Mouse (Mus musculus) midbrain, embryonic 15.5 days (tissue): ENCODE results near the gene Tmem132c. TPM values are rescaled to one million over a fixed set of nuclear protein-coding genes. Genes with fewer than 3 reads are reported as not detected.

Source experiments
- ATAC-seq: fragments of 200-750 bp; cut with Nextera tagmentation; replicated peaks from 2 replicates; pipeline ENCODE4 v1.8.0; 2017; ENCODE audit warnings: moderate TSS enrichment
- H3K27ac ChIP-seq: fragments of 300-500 bp; sonication (generic); 2 replicates; pipeline ENCODE4 v1.5.1; 2015; ENCODE audit warnings: mild to moderate bottlenecking, inconsistent platforms
- H3K27me3 ChIP-seq: fragments of 300-500 bp; sonication (generic); replicated peaks from 2 replicates; pipeline ENCODE4 v1.6.1; 2015; ENCODE audit warnings: inconsistent platforms
- H3K36me3 ChIP-seq: fragments of 300-500 bp; sonication (generic); replicated peaks from 2 replicates; pipeline ENCODE4 v1.6.1; 2015; ENCODE audit warnings: inconsistent platforms
- H3K4me1 ChIP-seq: fragments of 300-500 bp; sonication (generic); 2 replicates; pipeline ENCODE4 v1.6.1; 2015; ENCODE audit warnings: inconsistent platforms
- H3K4me2 ChIP-seq: fragments of 300-500 bp; sonication (generic); 2 replicates; pipeline ENCODE4 v1.6.1; 2015; ENCODE audit warnings: inconsistent platforms, mild to moderate bottlenecking, moderate library complexity
- H3K4me3 ChIP-seq: fragments of 300-500 bp; sonication (generic); 2 replicates; pipeline ENCODE4 v1.5.1; 2015; ENCODE audit warnings: mild to moderate bottlenecking, inconsistent platforms
- H3K9ac ChIP-seq: fragments of 300-500 bp; sonication (generic); 2 replicates; pipeline ENCODE4 v1.6.1; 2015; ENCODE audit warnings: mild to moderate bottlenecking, inconsistent platforms
- H3K9me3 ChIP-seq: fragments of 300-500 bp; sonication (generic); 2 replicates; pipeline ENCODE4 v1.6.1; 2016; ENCODE audit warnings: inconsistent platforms
- WGBS: fragments of 180-500 bp; shearing (Covaris S2); methylation state at CpG from one replicate; pipeline ENCODE4 v1.1.7; 2015; ENCODE audit warnings: mixed read lengths; 5-methylcytosine and 5-hydroxymethylcytosine counted together
- polyA plus RNA-seq: library from polyadenylated mRNA; unstranded; fragments of >200 nt; fragmentation: Nextera tagmentation; extraction: Ambion mirVana; gene quantifications from 2 replicates; pipeline ENCODE4 v1.2.1, GENCODE M21; 2015

The Tmem132c gene
- polyA plus RNA-seq, 1 experiment from 2014 or later: 11.5 TPM

DNA sequence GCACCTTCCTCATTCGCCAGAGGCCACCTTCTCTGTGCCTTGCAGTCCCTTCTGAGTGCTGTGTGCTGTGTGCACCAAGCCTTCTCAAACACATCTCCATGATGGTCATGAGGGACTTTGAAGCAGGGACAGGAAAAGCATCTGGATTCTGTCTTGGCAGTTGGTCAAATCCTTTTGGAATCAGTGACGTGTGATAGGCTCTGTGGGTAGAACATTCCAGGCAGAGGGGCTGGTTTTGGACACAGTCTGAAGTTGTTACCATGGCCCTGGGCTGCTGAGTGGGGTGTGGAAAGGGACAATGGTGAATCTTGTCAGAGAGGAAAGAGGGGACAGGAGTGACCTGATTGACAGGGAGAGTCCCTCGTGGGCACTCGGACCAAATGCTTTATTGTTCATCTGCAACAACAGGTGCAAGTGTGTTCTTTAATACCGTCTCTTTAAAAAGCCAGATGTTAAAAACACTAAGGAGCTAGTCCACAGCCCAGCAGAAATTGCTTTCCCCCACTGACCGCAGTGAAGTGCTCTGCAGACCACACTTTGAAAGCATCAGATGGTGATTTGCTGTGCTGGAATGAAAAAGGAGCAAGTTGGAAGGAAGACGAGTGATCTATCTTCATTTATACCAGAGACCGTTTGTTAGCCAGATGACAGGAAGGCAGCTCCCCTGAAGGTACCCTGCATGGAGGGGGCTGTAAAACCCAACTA, 242.5 kb downstream of the Tmem132c start:
- no peaks in the 10 kb centered on the region for H3K9me3 ChIP-seq
- H3K27ac ChIP-seq: no peak overlapping the region
- H3K36me3 ChIP-seq: no peaks in the 10 kb centered on the region
- 36% methylated on average over 8 of the region's 8 CpGs for WGBS
- H3K4me3 ChIP-seq: no peak overlapping the region
- H3K4me2 ChIP-seq: no peak overlapping the region
- peaks cover 18% of the 10 kb centered on the region for H3K4me1 ChIP-seq
- no peak for ATAC-seq
- 0 out of 2 replicates have a peak, but pooled peaks cover 2% of the 10 kb centered on the region for H3K27me3 ChIP-seq
- H3K9ac ChIP-seq: no peak overlapping the region

GRCm38 (mm10) chr5:127484813-127485486, 243.3 kb downstream of the Tmem132c start:
- no peak overlapping the region for H3K9ac ChIP-seq
- H3K4me1 ChIP-seq: peaks cover 18% of the 10 kb centered on the region
- no peaks in the 10 kb centered on the region for H3K27me3 ChIP-seq
- H3K4me3 ChIP-seq: no peak overlapping the region
- ATAC-seq: no peak
- WGBS: 33% methylated on average over 13 of the region's 13 CpGs
- no peaks in the 10 kb centered on the region for H3K36me3 ChIP-seq
- H3K27ac ChIP-seq: peak overlapping the region; percentile 29; the same call in 1 of the 2 replicates
- H3K4me2 ChIP-seq: no peak overlapping the region
- no peaks in the 10 kb centered on the region for H3K9me3 ChIP-seq

DNA sequence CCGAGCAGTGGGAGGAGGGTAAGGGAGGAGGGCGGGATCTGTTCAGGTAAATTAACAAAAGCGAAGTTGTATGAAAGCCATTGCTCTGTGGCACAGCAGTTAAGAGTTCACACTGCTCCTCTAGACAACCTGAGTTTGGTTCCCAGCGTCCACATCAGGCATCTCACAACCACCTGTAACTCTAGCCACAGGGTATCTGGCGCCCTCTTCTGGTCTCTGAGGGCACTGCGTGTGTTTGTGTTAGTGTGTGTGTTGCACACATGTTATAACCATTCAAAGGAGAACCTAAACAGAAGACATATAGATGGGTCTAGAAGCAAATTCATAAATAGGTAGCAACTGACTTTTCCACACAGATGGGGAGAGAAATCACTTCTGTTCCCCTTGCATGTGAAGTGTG, 245.6 kb downstream of the Tmem132c start:
- peaks cover 18% of the 10 kb centered on the region for H3K4me1 ChIP-seq
- 80% methylated on average over 6 of the region's 6 CpGs for WGBS

DNA sequence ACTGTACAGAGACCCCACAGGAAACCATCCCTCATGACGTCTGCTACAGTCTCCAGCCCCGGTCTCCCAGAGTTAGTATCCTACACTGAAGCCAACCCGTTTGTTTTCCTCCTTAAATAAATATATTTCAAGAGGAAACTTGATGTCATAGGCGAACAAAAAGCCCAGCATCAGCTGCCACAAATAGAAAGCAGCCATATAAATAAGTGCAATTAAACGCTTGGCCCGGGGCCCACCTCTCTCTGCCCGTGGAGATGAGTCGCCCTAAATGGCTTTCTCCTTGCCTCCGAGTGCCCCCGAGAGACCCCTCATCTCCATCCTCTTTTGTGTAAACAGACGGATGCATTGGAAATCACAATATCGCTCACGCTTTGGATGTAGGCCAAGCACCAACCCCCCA, 247.1 kb downstream of the Tmem132c start:
- Histone ChIP-seq H3K4me2 (no peak overlapping the region), H3K9me3 (no peaks in the 10 kb centered on the region), H3K27ac (no peak overlapping the region), H3K4me3 (no peak overlapping the region), H3K9ac (no peak overlapping the region), H3K36me3 (no peaks in the 10 kb centered on the region), H3K27me3 (no peaks in the 10 kb centered on the region), H3K4me1 (peaks cover 18% of the 10 kb centered on the region)
- 74% methylated on average over 13 of the region's 13 CpGs for WGBS
- ATAC-seq: no peak

More for the DNA sequence above, 245.6 kb downstream of the Tmem132c start:
- Histone ChIP-seq H3K36me3 (no peaks in the 10 kb centered on the region), H3K9ac (no peak overlapping the region), H3K27me3 (no peaks in the 10 kb centered on the region), H3K4me3 (no peak overlapping the region), H3K9me3 (no peaks in the 10 kb centered on the region), H3K4me2 (no peak overlapping the region), H3K27ac (no peak overlapping the region)
- no peak for ATAC-seq

DNA sequence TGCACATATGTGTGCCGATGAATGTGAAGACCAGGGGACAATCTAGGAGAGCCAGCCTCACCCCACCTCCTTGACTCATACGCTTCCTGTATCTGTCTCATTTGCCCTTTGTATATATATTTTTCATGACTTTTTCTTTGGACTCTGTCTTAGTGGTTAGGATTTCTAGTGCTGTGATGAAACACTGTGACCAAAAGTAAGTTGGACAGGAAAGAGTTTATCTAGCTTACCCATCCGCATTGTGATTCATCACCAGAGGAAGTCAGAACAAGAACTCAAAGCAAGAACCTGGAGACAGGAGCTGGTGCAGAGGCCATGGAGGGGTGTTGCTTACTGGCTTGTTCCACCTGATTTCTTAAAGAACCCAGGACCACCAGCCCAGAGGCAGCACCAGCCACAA, 250.1 kb downstream of the Tmem132c start:
- H3K4me1 ChIP-seq: peaks cover 2% of the 10 kb centered on the region
- 0 out of 2 replicates have a peak overlapping the region, but pooled peaks have one; percentile 21 for H3K27ac ChIP-seq
- no peak overlapping the region for H3K4me2 ChIP-seq
- H3K4me3 ChIP-seq: no peak overlapping the region
- no peaks in the 10 kb centered on the region for H3K27me3 ChIP-seq
- no peak for ATAC-seq
- no peaks in the 10 kb centered on the region for H3K9me3 ChIP-seq
- H3K9ac ChIP-seq: no peak overlapping the region
- 90% methylated on average over 3 of the region's 3 CpGs for WGBS
- no peaks in the 10 kb centered on the region for H3K36me3 ChIP-seq

DNA sequence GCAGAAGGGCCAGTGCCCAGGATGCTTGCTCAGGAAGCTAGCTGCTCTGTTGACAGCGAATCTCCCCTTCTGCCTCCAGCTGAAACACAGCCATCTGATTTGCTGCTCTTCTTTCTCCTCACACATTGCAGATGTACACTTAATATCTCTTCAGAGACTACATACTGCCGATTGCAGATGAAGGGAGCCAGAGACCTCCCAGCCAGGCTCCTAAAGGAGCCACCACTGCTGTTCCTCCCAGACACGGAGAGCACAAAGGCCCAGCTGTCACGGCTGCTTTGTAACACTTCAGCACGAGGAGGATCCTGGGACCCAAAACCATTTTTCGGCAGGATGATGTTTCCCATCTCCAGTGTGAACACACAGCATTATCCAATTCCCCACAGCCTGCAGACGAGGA, 255.3 kb downstream of the Tmem132c start:
- Histone ChIP-seq H3K27ac (peak overlapping the region; percentile 0; the same call in 1 of the 2 replicates), H3K9ac (no peak overlapping the region)
- 36% methylated on average over 7 of the region's 7 CpGs for WGBS

GRCm38 (mm10) chr5:127499151-127499827, 257.7 kb downstream of the Tmem132c start:
- no peaks in the 10 kb centered on the region for H3K36me3 ChIP-seq
- ATAC-seq: no peak
- H3K4me3 ChIP-seq: no peak overlapping the region
- H3K4me2 ChIP-seq: no peak overlapping the region
- whole genome bisulfite sequencing: 65% methylated on average over 12 of the region's 12 CpGs
- H3K27ac ChIP-seq: no peak overlapping the region
- H3K4me1 ChIP-seq: peaks cover 11% of the 10 kb centered on the region
- no peaks in the 10 kb centered on the region for H3K9me3 ChIP-seq
- H3K27me3 ChIP-seq: no peaks in the 10 kb centered on the region
- no peak overlapping the region for H3K9ac ChIP-seq

More for the DNA sequence above, 255.3 kb downstream of the Tmem132c start:
- H3K4me1 ChIP-seq: peaks cover 11% of the 10 kb centered on the region
- no peak overlapping the region for H3K4me2 ChIP-seq
- no peaks in the 10 kb centered on the region for H3K9me3 ChIP-seq
- no peak overlapping the region for H3K4me3 ChIP-seq
- H3K27me3 ChIP-seq: no peaks in the 10 kb centered on the region
- no peaks in the 10 kb centered on the region for H3K36me3 ChIP-seq
- no peak for ATAC-seq

DNA sequence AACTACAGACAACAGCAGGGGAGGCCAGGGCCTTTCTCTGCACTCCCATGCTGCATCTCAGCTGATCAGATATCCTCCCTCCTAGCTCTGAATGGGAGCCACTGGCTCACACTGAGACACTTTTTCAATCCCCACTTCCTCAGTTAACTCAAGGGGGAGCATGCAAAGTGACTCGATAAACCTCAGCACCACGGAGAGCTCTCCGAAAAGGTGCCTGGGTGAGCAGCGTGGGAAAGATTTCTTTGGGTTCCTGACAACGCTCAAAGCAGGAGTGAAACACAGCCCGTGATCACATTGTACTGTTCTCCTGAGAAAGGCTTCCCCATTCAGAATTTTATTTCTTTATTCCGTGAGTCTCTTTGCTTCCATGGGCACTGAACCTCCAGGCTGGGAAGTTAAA, 261.2 kb downstream of the Tmem132c start:
- Histone ChIP-seq H3K27me3 (no peaks in the 10 kb centered on the region), H3K9me3 (no peaks in the 10 kb centered on the region), H3K36me3 (no peaks in the 10 kb centered on the region), H3K27ac (no peak overlapping the region), H3K4me3 (no peak overlapping the region), H3K4me2 (no peak overlapping the region), H3K4me1 (peaks cover 4% of the 10 kb centered on the region; the same call in 1 of the 2 replicates), H3K9ac (no peak overlapping the region)
- WGBS: 50% methylated on average over 7 of the region's 7 CpGs
- ATAC-seq: no peak

DNA sequence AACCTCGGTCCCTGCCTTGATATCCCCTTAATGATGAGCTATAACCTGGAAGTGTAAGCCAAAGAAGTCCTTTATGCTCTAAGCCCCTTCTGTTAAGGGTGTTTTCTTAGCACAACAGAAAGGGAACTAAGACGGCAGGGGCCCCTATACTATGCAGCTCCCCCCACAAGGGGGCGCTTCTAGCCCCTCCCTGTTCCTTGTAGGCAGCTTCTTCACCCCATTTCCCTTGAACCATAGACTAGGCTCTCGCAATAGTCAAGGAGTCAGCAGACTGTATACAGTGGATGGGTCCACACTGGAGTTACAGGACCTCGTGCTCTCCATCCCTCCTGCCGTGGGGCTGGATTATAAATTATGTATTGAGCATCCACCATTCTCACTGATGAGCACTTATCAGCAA, 264.1 kb downstream of the Tmem132c start:
- no peak overlapping the region for H3K4me3 ChIP-seq
- H3K27ac ChIP-seq: no peak overlapping the region
- no peaks in the 10 kb centered on the region for H3K9me3 ChIP-seq
- no peak overlapping the region for H3K9ac ChIP-seq
- H3K4me2 ChIP-seq: no peak overlapping the region
- ATAC-seq: no peak
- H3K27me3 ChIP-seq: no peaks in the 10 kb centered on the region
- no peaks in the 10 kb centered on the region for H3K36me3 ChIP-seq
- 70% methylated on average over 6 of the region's 6 CpGs for WGBS
- no peaks in the 10 kb centered on the region for H3K4me1 ChIP-seq

DNA sequence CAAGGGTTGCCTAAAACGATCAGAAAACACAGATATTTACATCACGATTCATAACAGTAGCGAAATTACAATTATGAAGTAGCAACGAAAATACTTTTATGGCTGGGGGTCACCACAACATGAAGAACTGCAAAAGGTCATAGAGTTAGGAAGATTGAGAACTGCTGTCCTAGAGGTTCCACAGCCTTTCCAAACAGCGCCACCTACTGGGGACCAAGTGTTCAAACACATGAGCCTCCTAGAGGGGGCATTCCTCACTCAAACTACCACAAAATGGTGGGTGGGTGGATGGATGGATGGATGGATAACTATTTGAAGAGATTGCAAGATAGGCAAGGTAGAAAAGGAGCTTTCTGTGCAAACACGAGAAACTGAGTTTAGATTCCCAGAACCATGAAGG, 270.0 kb downstream of the Tmem132c start:
- Histone ChIP-seq H3K4me3 (no peak overlapping the region), H3K36me3 (no peaks in the 10 kb centered on the region), H3K27ac (no peak overlapping the region), H3K27me3 (no peaks in the 10 kb centered on the region), H3K9ac (no peak overlapping the region), H3K9me3 (no peaks in the 10 kb centered on the region), H3K4me2 (no peak overlapping the region), H3K4me1 (no peaks in the 10 kb centered on the region)
- no peak for ATAC-seq
- WGBS: 92% methylated on average over 6 of the region's 6 CpGs

GRCm38 (mm10) chr5:127515960-127516359, 274.4 kb downstream of the Tmem132c start:
- Histone ChIP-seq H3K36me3 (no peaks in the 10 kb centered on the region), H3K4me2 (no peak overlapping the region), H3K4me3 (no peak overlapping the region), H3K9ac (no peak overlapping the region), H3K27me3 (no peaks in the 10 kb centered on the region), H3K27ac (no peak overlapping the region), H3K4me1 (0 out of 2 replicates have a peak, but pooled peaks cover 1% of the 10 kb centered on the region), H3K9me3 (no peaks in the 10 kb centered on the region)
- no peak for ATAC-seq
- 87% methylated on average over 9 of the region's 9 CpGs for WGBS

DNA sequence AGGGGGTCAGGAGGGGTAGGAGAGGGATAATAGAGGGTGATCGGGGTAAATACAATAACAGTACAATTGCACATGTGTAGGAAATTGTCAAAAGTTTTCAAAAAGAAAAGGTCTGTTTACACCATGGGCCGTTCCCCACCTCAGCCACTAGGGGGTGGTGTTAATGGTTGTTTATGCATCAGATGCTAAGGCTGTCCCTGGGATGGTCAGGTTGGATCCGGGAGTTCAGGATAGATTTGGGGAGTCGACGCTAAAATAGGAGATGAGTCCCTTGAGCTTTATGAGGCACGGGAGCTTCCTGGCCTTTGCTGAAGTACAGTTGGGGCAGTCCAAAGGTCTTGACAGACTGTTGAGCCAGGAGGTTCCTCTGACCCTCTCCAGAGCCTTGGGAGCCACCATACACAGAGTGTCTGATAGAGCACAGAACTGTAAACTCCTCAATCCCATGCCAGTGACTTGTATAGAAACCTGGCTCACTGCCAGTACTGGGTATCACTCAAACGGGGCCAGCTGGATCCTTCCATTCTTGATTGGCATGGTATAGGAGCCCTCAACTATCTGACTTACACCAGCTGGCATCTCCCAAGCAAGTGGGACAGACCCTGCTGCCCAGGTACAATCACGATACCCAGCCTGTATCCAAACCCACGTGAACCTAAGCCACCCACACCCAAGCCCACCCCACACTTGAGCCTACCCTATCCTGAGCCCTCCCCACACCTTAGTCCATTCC, 281.3 kb downstream of the Tmem132c start:
- H3K9me3 ChIP-seq: no peaks in the 10 kb centered on the region
- H3K4me2 ChIP-seq: no peak overlapping the region
- no peak overlapping the region for H3K4me3 ChIP-seq
- H3K27ac ChIP-seq: no peak overlapping the region
- no peak for ATAC-seq
- WGBS: 65% methylated on average over 9 of the region's 9 CpGs
- no peaks in the 10 kb centered on the region for H3K36me3 ChIP-seq
- H3K9ac ChIP-seq: no peak overlapping the region
- 0 out of 2 replicates have a peak, but pooled peaks cover 4% of the 10 kb centered on the region for H3K4me1 ChIP-seq
- H3K27me3 ChIP-seq: no peaks in the 10 kb centered on the region
